Mouse (Mus musculus) midbrain, embryonic 16.5 days (tissue): Measurements from ENCODE around the gene Gm28308. TPM values are rescaled to one million over a fixed set of nuclear protein-coding genes. Genes with fewer than 3 reads are reported as not detected.

ENCODE experiments used
- ATAC-seq: fragments of 200-750 bp; cut with Nextera tagmentation; 2 replicates; pipeline ENCODE4 v1.8.0; 2017; ENCODE audit warnings: moderate TSS enrichment
- H3K27ac ChIP-seq: fragments of 300-500 bp; sonication (generic); 2 replicates; pipeline ENCODE4 v1.5.1; 2014; ENCODE audit warnings: mild to moderate bottlenecking, low read length, mixed read lengths
- H3K27me3 ChIP-seq: fragments of 300-500 bp; sonication (generic); 2 replicates; pipeline ENCODE4 v1.6.1; 2014; ENCODE audit warnings: low read depth, low read length, mixed read lengths; ENCODE audit not compliant: control insufficient read depth, insufficient read depth
- H3K36me3 ChIP-seq: fragments of 300-500 bp; sonication (generic); 2 replicates; pipeline ENCODE4 v1.6.1; 2014; ENCODE audit warnings: mild to moderate bottlenecking, low read length, moderate library complexity, mixed read lengths; ENCODE audit not compliant: control insufficient read depth, insufficient read depth
- H3K4me1 ChIP-seq: fragments of 300-500 bp; sonication (generic); 2 replicates; pipeline ENCODE4 v1.6.1; 2014; ENCODE audit warnings: mild to moderate bottlenecking, low read length, mixed read lengths; ENCODE audit not compliant: control insufficient read depth, insufficient read depth
- H3K4me2 ChIP-seq: fragments of 300-500 bp; sonication (generic); 2 replicates; pipeline ENCODE4 v1.6.1; 2014; ENCODE audit warnings: mild to moderate bottlenecking, low read length, mixed read lengths
- H3K4me3 ChIP-seq: fragments of 300-500 bp; sonication (generic); 2 replicates; pipeline ENCODE4 v1.5.1; 2014; ENCODE audit warnings: low read depth, mild to moderate bottlenecking, low read length, moderate library complexity, mixed read lengths
- H3K9ac ChIP-seq: fragments of 300-500 bp; sonication (generic); 2 replicates; pipeline ENCODE4 v1.6.1; 2014; ENCODE audit warnings: low read depth, low read length, mixed read lengths
- H3K9me3 ChIP-seq: fragments of 300-500 bp; sonication (generic); replicated peaks from 2 replicates; pipeline ENCODE4 v1.6.1; 2014; ENCODE audit warnings: mild to moderate bottlenecking, low read length, mixed read lengths; ENCODE audit not compliant: control insufficient read depth, poor library complexity, severe bottlenecking
- WGBS: fragments of 180-500 bp; shearing (Covaris S2); extraction: QIAGEN DNeasy Blood & Tissue Kit; methylation state at CpG from one replicate; pipeline ENCODE4 v1.1.7; 2014; 5-methylcytosine and 5-hydroxymethylcytosine counted together
- polyA plus RNA-seq: library from polyadenylated mRNA; unstranded; fragments of >200 nt; fragmentation: Nextera tagmentation; extraction: Ambion mirVana; gene quantifications from 2 replicates; pipeline ENCODE4 v1.2.1, GENCODE M21; 2015

Gene Gm28308
- polyA plus RNA-seq, 1 experiment from 2014 or later = not detected

DNA sequence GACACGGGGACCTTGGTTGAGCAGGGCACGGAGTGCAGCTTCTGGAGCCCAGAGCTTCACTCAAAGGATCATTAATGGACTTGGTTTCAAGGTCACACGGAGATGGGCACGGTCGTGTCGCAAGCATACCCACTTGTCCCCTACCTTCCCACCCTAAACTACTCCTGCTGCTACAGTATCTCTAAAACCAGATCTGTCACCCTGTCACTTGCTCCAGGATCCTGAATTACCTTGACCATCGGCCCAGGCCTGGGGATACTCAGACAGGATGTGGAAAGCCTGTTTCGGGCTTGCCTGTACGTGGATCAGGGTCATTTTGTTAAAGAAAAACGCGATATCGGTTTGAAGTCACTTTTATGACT lies 3.5 kb downstream of the Gm28308 start:
- H3K4me1 ChIP-seq = peaks cover 2% of the 10 kb centered on the region; the same call in 1 of the 2 replicates
- peaks cover 86% of the 10 kb centered on the region for H3K27me3 ChIP-seq
- H3K4me2 ChIP-seq = no peak overlapping the region
- no peak overlapping the region for H3K4me3 ChIP-seq
- ATAC-seq = no peak
- 7% methylated on average over 12 of the region's 12 CpGs for WGBS
- H3K9me3 ChIP-seq = no peaks in the 10 kb centered on the region
- H3K36me3 ChIP-seq = no peaks in the 10 kb centered on the region
- H3K9ac ChIP-seq = no peak overlapping the region
- no peak overlapping the region for H3K27ac ChIP-seq

- Histone ChIP-seq H3K27me3 (peaks cover 86% of the 10 kb centered on the region), H3K9ac (no peak overlapping the region), H3K9me3 (no peaks in the 10 kb centered on the region), H3K36me3 (no peaks in the 10 kb centered on the region), H3K4me1 (peaks cover 2% of the 10 kb centered on the region; the same call in 1 of the 2 replicates), H3K27ac (no peak overlapping the region), H3K4me2 (no peak overlapping the region), H3K4me3 (no peak overlapping the region)
- ATAC-seq = no peak
- WGBS = 3% methylated on average over 18 of the region's 18 CpGs
Measured at GRCm38 (mm10) chr6:52208868-52209684, 4.1 kb downstream of the Gm28308 start.

- Histone ChIP-seq H3K4me2 (no peak within 1 kb of the TSS), H3K36me3 (no peaks in the 10 kb centered on the region), H3K4me1 (peaks cover 5% of the 10 kb centered on the region; the same call in 1 of the 2 replicates), H3K27ac (no peak within 1 kb of the TSS), H3K9me3 (no peaks in the 10 kb centered on the region), H3K4me3 (no peak within 1 kb of the TSS), H3K27me3 (peaks cover 86% of the 10 kb centered on the region), H3K9ac (no peak within 1 kb of the TSS)
- no peak for ATAC-seq
- 2% methylated on average over 45 of the region's 47 CpGs for WGBS
Measured at GRCm38 (mm10) chr6:52208072-52208867, 4.9 kb downstream of the Gm28308 start, which contains the start of gene Hoxa6. TSS of gene Hoxa6 (minus strand) at chr6:52208722.

- Histone ChIP-seq H3K27me3 (peaks cover 86% of the 10 kb centered on the region), H3K27ac (no peak overlapping the region), H3K4me3 (no peak overlapping the region), H3K9ac (no peak overlapping the region), H3K4me2 (no peak overlapping the region), H3K36me3 (no peaks in the 10 kb centered on the region), H3K4me1 (peaks cover 5% of the 10 kb centered on the region; the same call in 1 of the 2 replicates), H3K9me3 (no peaks in the 10 kb centered on the region)
- no peak for ATAC-seq
Measured at GRCm38 (mm10) chr6:52207684-52207976, 5.5 kb downstream of the Gm28308 start.

DNA sequence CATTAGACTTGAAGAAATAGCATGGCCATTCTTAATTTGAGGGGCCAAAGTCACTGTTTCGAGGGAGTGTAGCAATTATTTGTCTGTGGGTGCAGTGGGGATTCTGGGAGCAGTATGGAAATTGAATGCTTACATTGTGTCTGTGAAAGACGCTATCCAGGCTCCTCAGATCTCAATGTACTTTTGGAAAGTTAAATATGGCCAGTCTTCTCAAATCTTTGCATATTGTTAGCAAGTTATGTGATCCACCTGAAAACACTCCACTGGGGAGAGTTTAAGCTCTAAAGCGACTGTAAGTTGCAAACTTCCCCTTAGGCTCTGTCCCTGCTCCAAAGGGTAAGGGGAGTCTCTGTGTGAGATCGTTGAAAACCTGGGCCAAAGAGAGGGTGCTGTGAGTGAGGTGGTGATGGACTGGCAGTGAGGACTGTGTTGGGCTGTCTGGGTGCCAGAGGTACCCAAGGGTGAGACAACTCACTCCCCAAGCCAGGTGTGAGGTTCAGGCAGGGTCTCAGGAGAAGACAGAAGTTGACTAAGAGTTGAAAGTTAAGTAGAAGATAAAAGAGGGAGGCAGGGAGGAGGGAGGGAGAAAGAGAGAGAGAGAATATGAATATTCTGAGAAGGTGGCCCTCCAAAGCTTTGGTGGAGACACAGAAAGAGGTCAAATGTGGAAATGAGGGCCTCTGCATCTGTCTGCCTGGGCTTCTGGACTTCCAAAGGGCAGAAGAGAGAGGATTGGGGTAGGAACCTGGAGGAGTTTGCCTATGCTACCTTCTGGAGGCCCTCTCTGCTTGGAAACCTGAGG lies 6.1 kb downstream of the Gm28308 start:
- no peak for ATAC-seq
- Histone ChIP-seq H3K4me3 (no peak overlapping the region), H3K27me3 (peaks cover 85% of the 10 kb centered on the region), H3K9ac (no peak overlapping the region), H3K4me1 (peaks cover 5% of the 10 kb centered on the region; the same call in 1 of the 2 replicates), H3K27ac (no peak overlapping the region), H3K4me2 (no peak overlapping the region), H3K36me3 (no peaks in the 10 kb centered on the region), H3K9me3 (no peaks in the 10 kb centered on the region)
- WGBS = 4% methylated on average over 4 of the region's 4 CpGs

DNA sequence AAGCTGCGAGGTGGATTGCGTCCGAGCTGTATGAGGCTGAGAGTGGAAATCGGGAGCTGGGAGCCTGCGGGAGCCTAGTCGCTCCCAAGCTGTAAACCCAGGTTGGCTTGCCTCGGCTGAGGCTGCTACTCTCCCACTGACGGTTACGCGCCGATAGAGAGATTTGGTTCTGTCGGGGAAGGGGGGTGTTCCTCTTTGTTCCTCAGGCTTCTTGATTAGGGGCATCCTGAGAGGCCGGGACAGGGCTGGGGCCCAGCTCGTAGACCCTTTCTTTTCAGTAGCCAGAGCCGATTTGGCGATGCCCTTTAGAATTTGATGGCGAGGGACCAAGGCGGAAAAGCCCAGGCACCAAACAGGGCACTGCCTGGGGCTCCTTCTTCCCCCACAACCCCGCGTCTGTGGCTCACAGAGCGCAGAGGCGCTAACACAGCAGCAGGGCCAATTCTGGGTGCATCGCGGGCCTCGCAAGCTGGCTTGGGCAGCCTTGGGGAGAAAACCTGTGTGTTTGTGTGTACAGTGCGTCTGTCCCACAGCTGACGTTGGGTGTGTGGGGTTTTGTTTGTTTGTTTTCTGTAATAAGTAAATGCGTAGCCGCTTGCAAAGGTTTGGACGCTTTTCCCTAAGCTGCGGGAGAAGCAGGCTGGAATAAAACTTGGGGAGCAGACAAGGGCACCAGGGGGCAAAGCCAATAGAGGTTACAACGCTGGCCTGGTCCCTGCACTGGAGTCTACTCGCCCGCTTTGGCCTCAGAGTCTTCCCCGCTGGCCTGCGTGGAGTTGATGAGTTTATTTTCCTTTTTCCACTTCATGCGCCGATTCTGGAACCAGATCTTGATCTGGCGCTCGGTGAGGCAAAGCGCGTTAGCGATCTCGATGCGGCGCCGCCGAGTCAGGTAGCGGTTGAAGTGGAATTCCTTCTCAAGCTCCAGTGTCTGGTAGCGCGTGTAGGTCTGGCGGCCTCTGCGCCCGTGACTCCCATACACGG lies 7.2 kb downstream of the Gm28308 start:
- H3K36me3 ChIP-seq = no peaks in the 10 kb centered on the region
- no peak overlapping the region for H3K9ac ChIP-seq
- no peak for ATAC-seq
- H3K4me2 ChIP-seq = no peak overlapping the region
- H3K4me3 ChIP-seq = no peak overlapping the region
- no peak overlapping the region for H3K27ac ChIP-seq
- peaks cover 3% of the 10 kb centered on the region; the same call in 1 of the 2 replicates for H3K4me1 ChIP-seq
- WGBS = under 1% methylated on average over 55 of the region's 55 CpGs
- peaks cover 83% of the 10 kb centered on the region for H3K27me3 ChIP-seq
- no peaks in the 10 kb centered on the region for H3K9me3 ChIP-seq

DNA sequence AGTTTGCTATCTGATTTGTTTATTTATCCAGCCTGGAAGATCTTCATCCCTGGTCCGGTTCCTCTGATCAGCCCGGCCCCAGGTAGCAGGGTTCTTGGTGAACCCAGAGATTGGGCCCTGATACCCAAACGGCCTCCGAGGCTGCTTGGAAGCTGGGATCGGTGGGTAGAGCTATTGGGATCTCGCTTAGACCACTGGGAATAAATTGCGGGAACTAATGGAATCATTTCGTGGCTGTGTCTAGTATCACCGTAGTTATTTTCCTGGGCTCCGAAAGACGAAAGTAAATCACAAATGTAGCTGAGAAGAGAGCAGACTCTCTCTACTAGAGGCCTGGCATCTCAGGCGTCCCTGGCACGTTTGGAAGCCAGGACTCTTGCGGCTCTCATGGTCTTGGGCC lies 7.9 kb downstream of the Gm28308 start:
- Histone ChIP-seq H3K9ac (no peak overlapping the region), H3K4me2 (no peak overlapping the region), H3K4me3 (no peak overlapping the region), H3K36me3 (no peaks in the 10 kb centered on the region), H3K9me3 (no peaks in the 10 kb centered on the region), H3K27me3 (peaks cover 85% of the 10 kb centered on the region), H3K4me1 (peaks cover 3% of the 10 kb centered on the region; the same call in 1 of the 2 replicates), H3K27ac (no peak overlapping the region)
- no peak for ATAC-seq
- WGBS = 3% methylated on average over 14 of the region's 14 CpGs
